Mouse (Mus musculus): ENCODE results near the gene Lce1m. TPM values are rescaled to one million over a fixed set of nuclear protein-coding genes. Genes with fewer than 3 reads are reported as not detected.
A peak's percentile ranks its signal among the peaks of the same experiment; 100 is the strongest.

Gene Lce1m
- polyA plus RNA-seq, 1 experiment from 2014 or later = not detected

GRCm38 (mm10) chr3:93014871-93015270, 4.0 kb downstream of the Lce1m start:
- Histone ChIP-seq H3K9me3 (ENCODE audit: low read length) (no peaks in the 10 kb centered on the region), H3K4me2 (replicated peaks; ENCODE audit: low read depth, low read length) (peak overlapping the region; percentile 76), H3K27ac (ENCODE audit: low read length) (no peak overlapping the region), H3K36me3 (ENCODE audit: insufficient read depth, low read length) (no peaks in the 10 kb centered on the region), H3K4me1 (ENCODE audit: insufficient read depth, low read length) (0 out of 2 replicates have a peak, but pooled peaks cover 3% of the 10 kb centered on the region), H3K9ac (replicated peaks; ENCODE audit: low read length) (peak overlapping the region; percentile 33), H3K4me3 (ENCODE audit: low read length) (peak overlapping the region; percentile 48), H3K27me3 (ENCODE audit: insufficient read depth, low read length) (no peaks in the 10 kb centered on the region)
- no peak for ATAC-seq (ENCODE audit: low FRiP score, low TSS enrichment)
- WGBS = 34% methylated on average over 5 of the region's 5 CpGs

- Histone ChIP-seq H3K27me3 (ENCODE audit: insufficient read depth, low read length) (no peaks in the 10 kb centered on the region), H3K4me3 (ENCODE audit: low read length) (peak overlapping the region; percentile 48), H3K27ac (ENCODE audit: low read length) (peak overlapping the region; percentile 41), H3K4me1 (ENCODE audit: insufficient read depth, low read length) (0 out of 2 replicates have a peak, but pooled peaks cover 3% of the 10 kb centered on the region), H3K9me3 (ENCODE audit: low read length) (no peaks in the 10 kb centered on the region), H3K4me2 (replicated peaks; ENCODE audit: low read depth, low read length) (peak overlapping the region; percentile 76), H3K36me3 (ENCODE audit: insufficient read depth, low read length) (no peaks in the 10 kb centered on the region), H3K9ac (replicated peaks; ENCODE audit: low read length) (peak overlapping the region; percentile 33)
- WGBS = 1% methylated on average over 24 of the region's 24 CpGs
- ATAC-seq (ENCODE audit: low FRiP score, low TSS enrichment) = peak; percentile 94
These were observed 4.5 kb downstream of the Lce1m start for GRCm38 (mm10) chr3:93014378-93014801.

DNA sequence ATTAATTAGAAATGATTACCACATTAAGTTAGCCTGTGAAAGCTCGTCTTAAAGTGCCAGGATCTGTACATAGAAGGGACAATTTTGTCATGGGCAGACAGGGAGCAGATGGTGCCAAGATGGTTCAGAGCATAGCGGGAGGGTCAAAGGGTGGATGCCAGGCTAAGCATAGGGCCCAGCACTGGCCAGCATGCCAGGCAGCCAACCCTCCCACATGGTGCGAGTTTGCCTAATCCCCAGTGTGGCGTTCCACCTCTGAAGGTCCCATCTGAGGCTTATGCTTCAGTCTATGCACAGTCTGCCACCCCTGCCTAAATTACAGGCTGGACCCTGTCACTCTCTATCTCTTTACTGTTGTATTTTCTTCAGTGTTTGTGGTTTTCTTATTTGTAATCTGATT, 16.0 kb downstream of the Lce1m start:
- H3K9ac ChIP-seq (replicated peaks; ENCODE audit: low read length) = no peak overlapping the region
- WGBS = 75% methylated on average over 4 of the region's 4 CpGs

GRCm38 (mm10) chr3:93000621-93001020, 18.2 kb downstream of the Lce1m start:
- Histone ChIP-seq H3K27me3 (ENCODE audit: insufficient read depth, low read length) (no peaks in the 10 kb centered on the region), H3K27ac (ENCODE audit: low read length) (no peak overlapping the region), H3K4me1 (ENCODE audit: insufficient read depth, low read length) (no peaks in the 10 kb centered on the region), H3K9ac (replicated peaks; ENCODE audit: low read length) (no peak overlapping the region), H3K9me3 (ENCODE audit: low read length) (no peaks in the 10 kb centered on the region), H3K4me2 (replicated peaks; ENCODE audit: low read depth, low read length) (no peak overlapping the region), H3K4me3 (ENCODE audit: low read length) (no peak overlapping the region), H3K36me3 (ENCODE audit: insufficient read depth, low read length) (no peaks in the 10 kb centered on the region)
- WGBS = 66% methylated on average over 3 of the region's 3 CpGs
- no peak for ATAC-seq (ENCODE audit: low FRiP score, low TSS enrichment)

More for the DNA sequence above, 16.0 kb downstream of the Lce1m start:
- Histone ChIP-seq H3K9me3 (ENCODE audit: low read length) (no peaks in the 10 kb centered on the region), H3K4me3 (ENCODE audit: low read length) (no peak overlapping the region), H3K36me3 (ENCODE audit: insufficient read depth, low read length) (no peaks in the 10 kb centered on the region), H3K27ac (ENCODE audit: low read length) (no peak overlapping the region), H3K4me1 (ENCODE audit: insufficient read depth, low read length) (no peaks in the 10 kb centered on the region), H3K27me3 (ENCODE audit: insufficient read depth, low read length) (no peaks in the 10 kb centered on the region), H3K4me2 (replicated peaks; ENCODE audit: low read depth, low read length) (no peak overlapping the region)
- no peak for ATAC-seq (ENCODE audit: low FRiP score, low TSS enrichment)

DNA sequence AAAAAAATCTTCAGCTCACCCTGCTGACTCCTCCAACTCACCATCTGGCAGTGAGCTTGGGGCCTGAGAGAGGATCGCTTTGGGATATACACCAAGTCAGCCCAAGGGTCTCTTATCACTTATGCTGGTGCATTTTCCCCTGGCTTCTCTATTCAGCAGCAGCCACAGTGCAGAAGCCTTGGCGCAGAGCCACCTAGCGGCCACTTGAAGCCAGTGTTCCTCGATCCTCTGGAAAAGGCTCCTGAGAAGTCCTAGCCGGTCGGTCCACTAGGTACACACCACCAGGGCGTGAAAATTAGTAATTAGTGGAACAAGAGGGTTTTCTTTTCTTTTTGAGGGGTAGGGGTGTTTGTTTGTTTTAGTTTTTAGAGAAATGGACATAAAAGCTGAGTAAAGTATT, 20.2 kb downstream of the Lce1m start:
- H3K4me1 ChIP-seq (ENCODE audit: insufficient read depth, low read length) = no peaks in the 10 kb centered on the region
- H3K4me2 ChIP-seq (replicated peaks; ENCODE audit: low read depth, low read length) = no peak overlapping the region
- no peak overlapping the region for H3K4me3 ChIP-seq (ENCODE audit: low read length)
- no peaks in the 10 kb centered on the region for H3K9me3 ChIP-seq (ENCODE audit: low read length)
- H3K27ac ChIP-seq (ENCODE audit: low read length) = no peak overlapping the region
- no peak overlapping the region for H3K9ac ChIP-seq (replicated peaks; ENCODE audit: low read length)
- no peaks in the 10 kb centered on the region for H3K36me3 ChIP-seq (ENCODE audit: insufficient read depth, low read length)
- H3K27me3 ChIP-seq (ENCODE audit: insufficient read depth, low read length) = no peaks in the 10 kb centered on the region
- ATAC-seq (ENCODE audit: low FRiP score, low TSS enrichment) = peak; percentile 91
- 3% methylated on average over 7 of the region's 7 CpGs for WGBS

DNA sequence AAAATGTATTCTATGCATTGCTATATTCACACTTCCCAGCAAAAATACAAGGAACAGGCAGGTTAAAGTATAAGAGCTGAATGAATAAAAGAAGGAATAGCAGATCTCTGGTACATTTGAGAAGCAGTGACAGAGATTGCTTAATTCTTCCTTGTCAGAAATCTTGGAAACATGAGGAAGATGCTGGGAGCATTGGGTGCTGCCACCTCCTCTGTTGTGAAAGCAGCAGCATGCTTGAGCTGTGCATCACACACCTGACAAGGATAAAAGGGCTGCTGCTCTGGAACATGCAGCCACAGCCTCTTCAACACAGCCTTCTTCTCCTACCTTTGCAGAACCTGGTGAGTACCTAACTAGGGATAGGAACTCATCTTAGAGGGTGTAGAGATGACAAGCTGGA, 26.9 kb downstream of the Lce1m start, which contains the start of gene Lce3f:
TSS of gene Lce3f (plus strand) at position 301 of the 400 bp plus-strand sequence.
- Histone ChIP-seq H3K4me1 (ENCODE audit: insufficient read depth, low read length) (no peaks in the 10 kb centered on the region), H3K27ac (ENCODE audit: low read length) (no peak within 1 kb of the TSS), H3K27me3 (ENCODE audit: insufficient read depth, low read length) (no peaks in the 10 kb centered on the region), H3K9me3 (ENCODE audit: low read length) (no peaks in the 10 kb centered on the region), H3K4me2 (replicated peaks; ENCODE audit: low read depth, low read length) (no peak within 1 kb of the TSS), H3K4me3 (ENCODE audit: low read length) (no peak within 1 kb of the TSS), H3K9ac (replicated peaks; ENCODE audit: low read length) (no peak within 1 kb of the TSS), H3K36me3 (ENCODE audit: insufficient read depth, low read length) (no peaks in the 10 kb centered on the region)
- ATAC-seq (ENCODE audit: low FRiP score, low TSS enrichment) = no peak

GRCm38 (mm10) chr3:92978484-92978883, 40.4 kb downstream of the Lce1m start:
- no peak for ATAC-seq (ENCODE audit: low FRiP score, low TSS enrichment)
- Histone ChIP-seq H3K27me3 (ENCODE audit: insufficient read depth, low read length) (no peaks in the 10 kb centered on the region), H3K4me3 (ENCODE audit: low read length) (no peak overlapping the region), H3K9ac (replicated peaks; ENCODE audit: low read length) (no peak overlapping the region), H3K4me1 (ENCODE audit: insufficient read depth, low read length) (no peaks in the 10 kb centered on the region), H3K4me2 (replicated peaks; ENCODE audit: low read depth, low read length) (no peak overlapping the region), H3K27ac (ENCODE audit: low read length) (no peak overlapping the region), H3K36me3 (ENCODE audit: insufficient read depth, low read length) (no peaks in the 10 kb centered on the region), H3K9me3 (ENCODE audit: low read length) (no peaks in the 10 kb centered on the region)
- 84% methylated on average over 2 of the region's 2 CpGs for WGBS

Other genes starting within 250 kb of the Lce1m start
- gene Lce1i, start 240.2 kb downstream of the Lce1m start, polyA plus RNA-seq (2015; fragmentation: Nextera tagmentation; extraction: Ambion mirVana) = not detected in 2 replicates
- gene Lce1j, start 228.5 kb downstream of the Lce1m start, polyA plus RNA-seq (2015; fragmentation: Nextera tagmentation; extraction: Ambion mirVana) = not detected in 2 replicates
- gene Lce1k, start 211.2 kb downstream of the Lce1m start, polyA plus RNA-seq (2015; fragmentation: Nextera tagmentation; extraction: Ambion mirVana) = not detected in 2 replicates
- gene Kprp, start 191.8 kb downstream of the Lce1m start, polyA plus RNA-seq (2015; fragmentation: Nextera tagmentation; extraction: Ambion mirVana) = 0.07 TPM in 1 of 2 replicates, not detected in the other
- gene Lce1l, start 167.8 kb downstream of the Lce1m start, polyA plus RNA-seq (2015; fragmentation: Nextera tagmentation; extraction: Ambion mirVana) = not detected in 2 replicates
- not detected in 2 replicates for gene 2310050C09Rik, start 148.8 kb downstream of the Lce1m start, polyA plus RNA-seq (2015; fragmentation: Nextera tagmentation; extraction: Ambion mirVana)
- not detected in 2 replicates for gene Lce3a, start 92.8 kb downstream of the Lce1m start, polyA plus RNA-seq (2015; fragmentation: Nextera tagmentation; extraction: Ambion mirVana)
- gene Lce3b, start 86.1 kb downstream of the Lce1m start, polyA plus RNA-seq (2015; fragmentation: Nextera tagmentation; extraction: Ambion mirVana) = not detected in 2 replicates
- not detected in 2 replicates for gene Lce3c, start 74.6 kb downstream of the Lce1m start, polyA plus RNA-seq (2015; fragmentation: Nextera tagmentation; extraction: Ambion mirVana)
- not detected in 2 replicates for gene Lce3d, start 61.7 kb downstream of the Lce1m start, polyA plus RNA-seq (2015; fragmentation: Nextera tagmentation; extraction: Ambion mirVana)
- not detected in 2 replicates for gene Lce3e, start 52.0 kb downstream of the Lce1m start, polyA plus RNA-seq (2015; fragmentation: Nextera tagmentation; extraction: Ambion mirVana)
- gene Lce3f, start 26.8 kb downstream of the Lce1m start, polyA plus RNA-seq (2015; fragmentation: Nextera tagmentation; extraction: Ambion mirVana) = not detected in 2 replicates
- 0.39 and 0.42 TPM in 2 replicates for gene Crct1, start 3.4 kb downstream of the Lce1m start, polyA plus RNA-seq (2015; fragmentation: Nextera tagmentation; extraction: Ambion mirVana)
- not detected in 2 replicates for gene Gm4858, start 49.8 kb upstream of the Lce1m start, polyA plus RNA-seq (2015; fragmentation: Nextera tagmentation; extraction: Ambion mirVana)
- gene Crnn, start 125.7 kb upstream of the Lce1m start, polyA plus RNA-seq (2015; fragmentation: Nextera tagmentation; extraction: Ambion mirVana) = not detected in 2 replicates
- gene Flg2, start 178.2 kb upstream of the Lce1m start, polyA plus RNA-seq (2015; fragmentation: Nextera tagmentation; extraction: Ambion mirVana) = not detected in 2 replicates